Mouse (Mus musculus) hindbrain, embryonic 11.5 days (tissue): ENCODE data around the gene Jade3. TPM values are rescaled to one million over a fixed set of nuclear protein-coding genes. Genes with fewer than 3 reads are reported as not detected.
A peak's percentile ranks its signal among the peaks of the same experiment; 100 is the strongest.

Experiments used
- ATAC-seq: fragments of 200-750 bp; cut with Nextera tagmentation; 2 replicates; pipeline ENCODE4 v1.8.0; 2017; ENCODE audit warnings: mild to moderate bottlenecking, moderate TSS enrichment, moderate library complexity; ENCODE audit not compliant: low FRiP score
- DNase-seq: peaks from one replicate; pipeline ENCODE4 v3.0.0-alpha.2; 2015; ENCODE audit warnings: low spot score
- H3K27ac ChIP-seq: fragments of 300-500 bp; sonication (generic); 2 replicates; pipeline ENCODE4 v1.5.1; 2014; ENCODE audit warnings: mild to moderate bottlenecking, low read depth, low read length
- H3K27me3 ChIP-seq: fragments of 300-500 bp; sonication (generic); 2 replicates; pipeline ENCODE4 v1.6.1; 2014; ENCODE audit warnings: mild to moderate bottlenecking, low read length, moderate library complexity, mixed read lengths; ENCODE audit not compliant: control insufficient read depth, insufficient read depth
- H3K36me3 ChIP-seq: fragments of 300-500 bp; sonication (generic); 2 replicates; pipeline ENCODE4 v1.6.1; 2014; ENCODE audit warnings: mild to moderate bottlenecking, low read length, moderate library complexity, mixed read lengths; ENCODE audit not compliant: control insufficient read depth, insufficient read depth
- H3K4me1 ChIP-seq: fragments of 300-500 bp; sonication (generic); replicated peaks from 2 replicates; pipeline ENCODE4 v1.6.1; 2014; ENCODE audit warnings: low read length, mixed read lengths; ENCODE audit not compliant: control insufficient read depth, insufficient read depth
- H3K4me2 ChIP-seq: fragments of 300-500 bp; sonication (generic); replicated peaks from 2 replicates; pipeline ENCODE4 v1.6.1; 2014; ENCODE audit warnings: mild to moderate bottlenecking, low read depth, low read length
- H3K4me3 ChIP-seq: fragments of 300-500 bp; sonication (generic); 2 replicates; pipeline ENCODE4 v1.5.1; 2014; ENCODE audit warnings: low read depth, low read length
- H3K9ac ChIP-seq: fragments of 300-500 bp; sonication (generic); 2 replicates; pipeline ENCODE4 v1.6.1; 2014; ENCODE audit warnings: low read depth, low read length
- H3K9me3 ChIP-seq: fragments of 300-500 bp; sonication (generic); 2 replicates; pipeline ENCODE4 v1.6.1; 2016; ENCODE audit warnings: low read length; ENCODE audit not compliant: control insufficient read depth
- WGBS: fragments of 180-500 bp; shearing (Covaris S2); extraction: QIAGEN DNeasy Blood & Tissue Kit; methylation state at CpG from one replicate; pipeline ENCODE4 v1.1.7; 2014; 5-methylcytosine and 5-hydroxymethylcytosine counted together
- polyA plus RNA-seq: library from polyadenylated mRNA; unstranded; fragments of >200 nt; fragmentation: Nextera tagmentation; extraction: Ambion mirVana; gene quantifications from 2 replicates; pipeline ENCODE4 v1.2.1, GENCODE M21; 2014

Gene Jade3
- polyA plus RNA-seq, 1 experiment from 2014 or later = 7.2 TPM

DNA sequence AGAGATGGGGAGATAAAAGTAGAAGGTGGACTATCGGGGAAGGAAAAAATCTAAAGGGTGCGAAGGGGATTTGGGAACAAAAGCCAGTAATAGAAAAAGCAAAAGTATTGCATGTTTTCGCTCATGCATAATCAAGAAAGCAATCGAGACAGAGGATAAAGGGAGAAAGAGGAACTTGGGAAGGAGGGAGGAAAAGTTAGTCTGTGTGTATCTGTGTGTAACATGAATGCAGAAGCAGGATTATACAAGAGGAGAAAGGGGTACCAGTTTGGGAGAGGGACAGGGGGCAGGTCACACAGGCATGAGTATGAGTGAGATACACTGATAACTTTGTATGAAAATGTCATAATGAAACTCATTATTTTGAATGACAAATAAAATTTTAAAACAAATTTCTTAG, 14.1 kb upstream of the Jade3 start:
- Histone ChIP-seq H3K9ac (no peak overlapping the region), H3K27ac (no peak overlapping the region), H3K9me3 (no peaks in the 10 kb centered on the region), H3K4me1 (no peaks in the 10 kb centered on the region), H3K36me3 (no peaks in the 10 kb centered on the region), H3K27me3 (no peaks in the 10 kb centered on the region), H3K4me3 (no peak overlapping the region), H3K4me2 (no peak overlapping the region)
- DNase-seq (no peak), ATAC-seq (no peak)
- WGBS = 96% methylated on average over 4 of the region's 4 CpGs

DNA sequence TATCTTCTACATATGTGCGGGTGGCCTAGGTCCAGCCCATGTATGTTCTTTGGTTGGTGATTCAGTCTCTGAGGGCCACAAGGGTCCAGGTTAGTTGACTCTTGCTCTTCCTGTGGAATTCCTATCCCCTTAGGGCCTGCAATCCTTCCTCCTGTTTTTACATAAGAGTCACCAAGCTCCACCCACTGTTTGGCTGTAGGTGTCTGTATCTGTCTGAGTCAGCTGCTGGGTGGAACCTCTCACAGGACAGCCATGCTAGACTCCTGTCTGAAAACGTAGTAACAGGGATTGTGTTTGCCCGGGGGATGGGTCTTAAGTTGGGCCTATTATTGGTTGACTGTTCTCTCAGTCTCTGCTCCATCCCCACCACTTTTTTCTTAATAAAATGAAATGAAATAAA, 13.3 kb upstream of the Jade3 start:
- no peak overlapping the region for H3K9ac ChIP-seq

DNA sequence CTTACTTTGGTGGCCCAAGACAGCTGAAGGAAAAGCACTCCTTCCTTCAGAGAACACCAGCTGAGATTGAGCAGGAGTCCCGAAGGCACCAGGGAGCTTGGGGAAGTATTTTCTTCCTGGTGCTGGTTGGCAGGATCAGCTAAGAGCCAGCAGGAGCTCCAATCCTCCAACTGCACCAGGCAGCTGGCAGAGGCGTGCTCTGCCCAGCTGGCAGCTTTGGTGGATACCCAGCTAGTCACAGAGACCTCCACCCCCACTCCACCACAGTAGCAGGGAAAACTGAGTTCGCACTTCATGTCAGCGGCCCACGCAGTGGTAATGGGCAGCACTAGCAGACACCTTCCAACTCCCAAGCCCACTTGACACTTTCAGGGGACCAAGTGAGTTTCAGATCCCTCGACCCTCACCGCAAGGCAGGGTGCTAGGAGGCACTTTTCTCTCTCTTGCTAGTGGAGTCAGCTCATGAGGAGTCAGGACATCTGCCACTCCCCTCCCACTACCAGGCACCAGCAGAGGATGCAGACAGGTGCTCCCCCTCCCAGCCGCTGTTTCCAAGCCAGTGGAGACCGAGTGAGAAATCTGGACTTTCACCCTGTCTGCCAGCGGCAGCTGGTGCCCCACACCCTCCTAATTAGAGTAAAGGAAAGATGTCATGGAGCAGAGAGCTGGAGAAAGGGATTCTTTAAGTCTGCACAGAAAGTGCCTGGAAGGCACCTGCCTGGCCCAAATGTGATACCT, 10.4 kb upstream of the Jade3 start:
- no peaks in the 10 kb centered on the region for H3K4me1 ChIP-seq
- H3K9ac ChIP-seq = no peak overlapping the region
- H3K36me3 ChIP-seq = no peaks in the 10 kb centered on the region
- no peaks in the 10 kb centered on the region for H3K9me3 ChIP-seq
- ATAC-seq = no peak
- H3K27ac ChIP-seq = no peak overlapping the region
- H3K4me3 ChIP-seq = no peak overlapping the region
- H3K27me3 ChIP-seq = no peaks in the 10 kb centered on the region
- no peak overlapping the region for H3K4me2 ChIP-seq
- 63% methylated on average over 10 of the region's 10 CpGs for WGBS
- no peak for DNase-seq

More for the DNA sequence above, 13.3 kb upstream of the Jade3 start:
- Histone ChIP-seq H3K9me3 (no peaks in the 10 kb centered on the region), H3K4me1 (no peaks in the 10 kb centered on the region), H3K36me3 (no peaks in the 10 kb centered on the region), H3K27ac (no peak overlapping the region), H3K4me2 (no peak overlapping the region), H3K27me3 (no peaks in the 10 kb centered on the region), H3K4me3 (no peak overlapping the region)
- DNase-seq (no peak), ATAC-seq (no peak)
- WGBS = 77% methylated on average over 3 of the region's 3 CpGs

DNA sequence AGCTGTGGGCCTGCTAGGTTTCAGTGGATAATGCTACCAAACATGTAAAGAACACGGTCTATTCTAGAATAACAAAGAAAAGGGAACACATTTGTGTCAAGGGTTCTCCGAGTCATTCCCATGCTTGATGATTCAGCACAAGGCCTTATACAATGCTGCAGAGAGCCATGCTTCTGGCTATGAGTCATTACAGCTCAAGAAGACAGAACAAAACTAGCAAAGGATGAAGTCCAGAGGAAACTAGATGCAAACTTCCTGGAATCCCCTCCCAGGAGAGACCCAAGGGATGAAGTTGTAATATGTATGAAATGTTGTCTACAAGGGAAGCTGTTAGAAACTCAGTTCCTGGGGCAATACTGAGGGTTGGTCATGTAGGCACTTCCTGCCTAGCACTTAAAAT, 7.0 kb upstream of the Jade3 start:
- ATAC-seq (no peak), DNase-seq (no peak)
- Histone ChIP-seq H3K4me2 (no peak overlapping the region), H3K27me3 (no peaks in the 10 kb centered on the region), H3K27ac (no peak overlapping the region), H3K4me3 (no peak overlapping the region), H3K9ac (no peak overlapping the region), H3K36me3 (no peaks in the 10 kb centered on the region), H3K9me3 (no peaks in the 10 kb centered on the region), H3K4me1 (no peaks in the 10 kb centered on the region)
- 97% methylated on average over 2 of the region's 2 CpGs for WGBS

DNA sequence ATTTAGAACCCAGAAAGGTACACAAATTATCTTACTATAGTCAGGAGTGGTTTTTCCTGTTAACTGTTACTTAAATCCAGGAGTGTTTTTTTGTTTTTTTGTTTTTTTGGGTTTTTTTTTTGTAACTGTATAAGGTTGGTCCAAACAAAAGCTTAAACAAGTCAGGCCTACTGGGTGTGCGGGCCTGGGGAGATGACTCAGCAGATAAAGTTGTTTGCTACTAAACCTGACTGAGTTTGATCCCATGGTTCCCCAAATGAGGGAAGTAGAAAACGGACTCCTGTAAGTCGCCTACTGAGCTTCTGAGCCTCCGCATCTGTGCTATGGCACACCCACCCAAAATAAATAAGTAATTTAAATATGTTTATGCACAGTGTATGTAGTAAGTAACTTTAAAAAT, 6.0 kb upstream of the Jade3 start:
- DNase-seq = no peak
- H3K27ac ChIP-seq = no peak overlapping the region
- H3K36me3 ChIP-seq = no peaks in the 10 kb centered on the region
- no peaks in the 10 kb centered on the region for H3K27me3 ChIP-seq
- no peak overlapping the region for H3K9ac ChIP-seq
- no peak overlapping the region for H3K4me2 ChIP-seq
- no peak overlapping the region for H3K4me3 ChIP-seq
- 89% methylated on average over 4 of the region's 4 CpGs for WGBS
- ATAC-seq = no peak
- H3K4me1 ChIP-seq = no peaks in the 10 kb centered on the region
- H3K9me3 ChIP-seq = no peaks in the 10 kb centered on the region

DNA sequence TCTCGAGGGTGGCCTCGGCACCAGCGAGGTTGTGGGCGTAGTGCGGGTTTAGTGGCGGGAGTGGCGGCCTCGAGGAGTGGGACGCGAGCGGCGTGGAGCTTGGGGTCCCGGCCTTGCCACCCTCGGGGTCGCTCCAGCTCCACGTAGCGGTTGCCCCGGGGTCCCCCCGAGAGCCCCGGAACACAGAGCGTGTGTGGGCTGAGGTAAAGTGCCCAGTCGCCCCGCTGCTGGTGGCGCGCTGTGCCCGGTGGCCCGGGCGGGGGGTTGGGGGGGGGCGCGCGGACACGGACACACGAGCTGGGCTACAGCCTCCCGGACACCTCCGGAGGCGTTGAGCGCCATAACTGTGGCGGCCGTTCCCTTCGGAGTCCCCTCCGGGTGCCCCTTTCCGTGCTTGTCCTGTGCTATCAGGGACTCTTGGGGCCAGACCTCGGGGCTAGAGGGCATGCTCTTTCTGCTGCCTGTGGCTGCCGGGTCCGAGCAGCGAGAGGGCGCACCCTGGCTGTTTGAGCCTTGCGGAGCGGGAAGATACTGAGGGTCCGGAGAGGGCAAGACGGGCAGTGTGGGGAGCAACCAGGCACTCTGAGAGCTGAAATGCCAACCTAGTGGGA, 456 bp downstream of the Jade3 start:
- Histone ChIP-seq H3K36me3 (no peaks in the 10 kb centered on the region), H3K9me3 (no peaks in the 10 kb centered on the region), H3K27me3 (no peaks in the 10 kb centered on the region), H3K9ac (peak overlapping the region; percentile 68), H3K27ac (peak overlapping the region; percentile 78), H3K4me1 (no peaks in the 10 kb centered on the region), H3K4me3 (peak overlapping the region; percentile 58), H3K4me2 (peak overlapping the region; percentile 51)
- peak; percentile 48 for DNase-seq
- WGBS = 20% methylated on average over 27 of the region's 51 CpGs
- peak; percentile 79 for ATAC-seq

DNA sequence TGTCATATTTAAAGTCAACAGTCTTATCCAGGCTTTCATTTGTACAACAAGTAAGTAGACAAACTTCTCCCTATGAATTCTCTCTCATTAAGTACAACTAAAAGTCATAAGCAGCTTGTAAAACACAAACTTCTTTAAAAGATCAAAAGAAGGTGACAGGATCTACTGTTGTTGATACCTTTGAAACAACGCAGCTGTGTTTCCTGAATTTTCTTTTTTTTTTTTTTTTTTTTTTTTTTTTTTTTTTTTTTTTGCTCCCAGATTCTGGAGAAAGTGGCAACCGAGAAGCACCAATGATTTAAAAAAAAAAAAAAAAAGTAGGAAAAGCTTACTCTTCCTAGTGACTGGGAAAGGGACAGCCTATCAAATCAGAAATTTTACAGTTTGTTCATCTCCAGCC, 57.7 kb downstream of the Jade3 start:
- no peak overlapping the region for H3K4me3 ChIP-seq
- H3K9me3 ChIP-seq = no peaks in the 10 kb centered on the region
- no peaks in the 10 kb centered on the region for H3K27me3 ChIP-seq
- H3K27ac ChIP-seq = no peak overlapping the region
- no peaks in the 10 kb centered on the region for H3K4me1 ChIP-seq
- no peak for DNase-seq
- WGBS = 87% methylated on average over 2 of the region's 2 CpGs
- no peaks in the 10 kb centered on the region for H3K36me3 ChIP-seq
- no peak overlapping the region for H3K4me2 ChIP-seq
- ATAC-seq = no peak
- no peak overlapping the region for H3K9ac ChIP-seq

DNA sequence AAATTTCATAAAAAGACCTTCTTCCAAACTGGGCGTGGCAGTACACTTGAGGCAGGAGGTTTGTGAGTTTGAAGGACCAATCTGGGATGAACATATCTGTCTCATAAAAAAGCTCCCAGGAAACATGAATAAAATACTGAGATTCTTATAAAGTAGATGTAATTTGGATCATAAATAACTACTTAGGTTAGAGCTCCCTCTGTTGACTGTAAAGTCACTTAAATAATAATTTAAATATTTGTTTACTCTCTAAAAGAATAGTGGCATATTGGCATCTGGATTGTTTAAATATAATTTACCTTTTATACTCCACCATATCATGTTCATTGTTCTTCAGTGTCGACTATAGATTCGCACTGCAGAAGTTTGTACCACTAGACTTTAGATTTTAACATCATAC, 72.2 kb downstream of the Jade3 start:
- Histone ChIP-seq H3K9me3 (no peaks in the 10 kb centered on the region), H3K36me3 (no peaks in the 10 kb centered on the region), H3K27me3 (no peaks in the 10 kb centered on the region), H3K4me1 (no peaks in the 10 kb centered on the region), H3K4me2 (no peak overlapping the region), H3K27ac (no peak overlapping the region), H3K4me3 (no peak overlapping the region), H3K9ac (no peak overlapping the region)
- 90% methylated on average over 3 of the region's 3 CpGs for WGBS
- DNase-seq (no peak), ATAC-seq (no peak)

DNA sequence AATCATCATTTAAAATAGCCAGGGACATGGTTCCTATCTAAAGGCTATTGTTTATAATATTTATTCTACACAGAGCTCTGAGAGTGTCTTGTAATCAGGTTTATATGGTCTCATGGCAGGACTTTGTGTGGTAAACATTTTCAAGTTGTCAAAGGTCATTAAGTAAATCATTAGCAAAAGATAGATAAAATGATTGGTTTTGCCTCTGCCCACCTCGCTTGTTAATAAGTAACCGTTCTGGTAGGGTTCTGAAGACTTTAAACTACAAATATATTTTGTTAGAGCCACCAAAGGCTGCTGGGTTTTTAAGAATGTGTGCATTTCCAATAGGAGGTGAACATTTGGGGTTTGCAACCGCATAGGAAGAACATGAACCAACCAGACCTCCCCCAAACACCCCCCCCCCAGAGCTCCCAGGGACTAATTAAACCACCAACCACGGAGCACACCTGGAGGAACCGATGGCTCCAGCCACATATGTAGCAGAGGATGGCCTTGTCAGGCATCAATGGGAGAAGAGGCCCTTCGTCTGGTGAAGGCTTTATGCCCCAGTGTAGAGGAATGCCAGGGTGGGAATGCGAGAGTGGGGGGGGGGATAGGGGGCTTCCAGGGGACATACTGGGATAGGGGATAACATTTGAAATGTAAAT, 94.9 kb downstream of the Jade3 start:
- Histone ChIP-seq H3K27me3 (no peaks in the 10 kb centered on the region), H3K4me1 (no peaks in the 10 kb centered on the region), H3K9me3 (no peaks in the 10 kb centered on the region), H3K9ac (no peak overlapping the region), H3K36me3 (no peaks in the 10 kb centered on the region), H3K4me3 (no peak overlapping the region), H3K27ac (no peak overlapping the region), H3K4me2 (no peak overlapping the region)
- WGBS = 85% methylated on average over 7 of the region's 7 CpGs
- no peak for ATAC-seq
- no peak for DNase-seq
